Mouse (Mus musculus) hematopoietic stem cell, adult 5-6 weeks (primary cell): ENCODE results near the gene Asb8. TPM values are rescaled to one million over a fixed set of nuclear protein-coding genes. Genes with fewer than 3 reads are reported as not detected.

Experiments used
- ATAC-seq, 2 experiments: fragments of 125-278 bp in 1 of 2; replicated peaks in 1 of 2; 2 replicates each; pipeline ENCODE4 v1.8.0; 2016 to 2017; ENCODE audit warnings: inconsistent platforms in 2 of 2, mild to moderate bottlenecking in 2 of 2, moderate number of reproducible peaks in 2 of 2, low read depth in 1 of 2, moderate TSS enrichment in 1 of 2; ENCODE audit not compliant: low FRiP score in 2 of 2, poor library complexity in 2 of 2, severe bottlenecking in 2 of 2, insufficient read depth in 1 of 2, low TSS enrichment in 1 of 2
- total RNA-seq: library from RNA; stranded (forward); fragments of 172-1452, 232-1000 nt; gene quantifications from 2 replicates; pipeline ENCODE4 v1.2.3, GENCODE M21; 2017

Gene Asb8
- total RNA-seq, 1 experiment from 2014 or later = 17.2 TPM

DNA sequence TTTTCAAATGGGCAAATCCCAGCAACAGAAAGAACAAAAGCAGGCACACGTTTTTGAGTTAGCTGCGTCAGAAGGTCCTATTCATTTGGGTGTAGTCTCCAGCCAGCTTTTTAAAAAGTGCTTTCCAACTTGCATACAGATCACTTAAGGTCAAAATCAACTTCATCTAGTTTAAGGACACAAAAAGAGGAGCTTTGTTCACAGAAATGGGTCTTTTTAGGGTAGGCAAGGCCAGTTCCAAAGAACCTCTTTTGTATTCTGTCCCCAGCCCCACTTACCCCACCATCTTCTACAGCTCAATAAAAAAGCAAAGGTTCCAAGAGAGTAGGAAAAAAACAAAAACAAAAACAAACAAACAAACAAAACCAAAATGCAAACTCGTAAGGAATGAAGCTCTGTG is 30.8 kb downstream of the Asb8 start:
- no peak for ATAC-seq

DNA sequence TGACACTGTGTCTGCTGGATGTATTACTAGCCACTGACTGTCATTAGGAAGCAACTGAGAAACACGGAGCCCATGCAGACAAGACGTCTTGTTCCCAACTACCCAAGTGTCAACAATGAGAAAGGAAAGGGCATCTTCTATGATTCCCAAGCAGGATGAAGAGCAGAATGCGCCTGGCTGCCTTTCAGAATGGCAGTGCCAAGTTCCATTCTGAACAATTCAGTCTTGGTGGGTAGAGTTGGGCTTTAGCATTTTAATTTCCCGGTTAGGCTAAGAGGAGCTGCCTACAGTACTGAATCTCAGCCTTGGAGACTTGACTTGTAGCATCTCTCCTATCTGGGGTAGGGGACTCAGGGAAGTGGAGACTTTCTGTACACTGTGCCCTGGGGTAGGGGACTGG is 31.4 kb downstream of the Asb8 start:
- no peak for ATAC-seq

DNA sequence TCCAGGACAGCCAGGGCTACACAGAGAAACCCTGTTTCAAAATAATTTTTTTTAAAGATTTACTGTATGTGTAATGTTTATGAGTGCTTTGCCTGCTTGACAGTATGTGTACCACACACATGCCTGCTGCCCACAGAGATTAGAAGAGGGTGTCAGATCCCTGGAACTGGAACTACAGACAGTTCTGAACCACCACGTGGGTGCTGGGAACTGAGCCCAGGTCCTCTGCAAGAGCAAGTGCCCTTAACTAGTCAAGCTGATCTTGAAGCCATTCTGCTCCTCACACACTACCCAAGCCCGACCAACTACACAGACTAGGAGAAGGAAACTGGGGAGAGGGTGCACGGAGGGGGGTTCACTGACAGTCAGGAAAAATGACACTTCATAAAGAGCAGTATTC is 32.0 kb downstream of the Asb8 start:
- ATAC-seq = no peak

- ATAC-seq = no peak
These were observed 33.3 kb downstream of the Asb8 start for GRCm38 (mm10) chr15:98131942-98132655.

DNA sequence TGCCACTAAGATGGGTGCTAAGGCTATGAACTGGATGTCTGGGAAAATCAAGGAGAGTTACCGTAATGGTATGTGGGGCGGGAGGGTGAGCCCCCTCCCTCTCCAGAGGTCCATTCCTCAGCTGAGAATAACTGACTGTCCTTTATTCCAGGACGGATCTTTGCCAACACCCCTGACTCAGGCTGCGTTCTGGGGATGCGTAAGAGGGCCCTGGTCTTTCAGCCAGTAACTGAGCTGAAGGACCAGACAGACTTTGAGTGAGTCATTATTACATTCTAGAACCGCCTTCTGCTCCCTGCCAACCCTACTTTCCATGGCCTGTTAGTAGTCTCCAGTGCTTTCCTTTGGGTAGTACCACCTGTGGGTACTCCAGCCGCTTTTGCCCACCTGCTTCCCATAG is 34.0 kb downstream of the Asb8 start:
- ATAC-seq = no peak

- ATAC-seq = no peak
These were observed 34.4 kb downstream of the Asb8 start for GRCm38 (mm10) chr15:98131001-98131400.

GRCm38 (mm10) chr15:98120831-98121230 is 44.6 kb downstream of the Asb8 start:
- ATAC-seq = no peak

DNA sequence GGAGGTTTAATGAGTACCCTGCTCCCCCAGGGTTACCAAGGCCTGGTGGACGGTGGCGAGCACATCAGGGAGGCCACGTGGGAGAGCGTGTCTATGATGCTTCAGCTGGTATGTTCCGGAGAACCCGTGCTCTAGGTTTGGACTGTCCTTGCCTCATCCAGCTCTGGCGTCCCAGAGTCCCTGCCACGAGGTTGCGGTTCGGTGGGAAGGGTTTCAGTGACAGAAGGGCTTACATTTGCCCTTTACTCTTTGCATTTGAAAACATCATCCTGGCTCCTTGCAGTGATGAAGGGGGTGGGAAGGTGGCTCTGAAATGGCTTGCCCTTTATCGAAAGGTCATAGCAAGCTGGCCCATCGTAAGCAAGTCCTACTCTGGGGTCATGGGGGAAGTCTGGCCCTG is 46.1 kb downstream of the Asb8 start:
- ATAC-seq = no peak

DNA sequence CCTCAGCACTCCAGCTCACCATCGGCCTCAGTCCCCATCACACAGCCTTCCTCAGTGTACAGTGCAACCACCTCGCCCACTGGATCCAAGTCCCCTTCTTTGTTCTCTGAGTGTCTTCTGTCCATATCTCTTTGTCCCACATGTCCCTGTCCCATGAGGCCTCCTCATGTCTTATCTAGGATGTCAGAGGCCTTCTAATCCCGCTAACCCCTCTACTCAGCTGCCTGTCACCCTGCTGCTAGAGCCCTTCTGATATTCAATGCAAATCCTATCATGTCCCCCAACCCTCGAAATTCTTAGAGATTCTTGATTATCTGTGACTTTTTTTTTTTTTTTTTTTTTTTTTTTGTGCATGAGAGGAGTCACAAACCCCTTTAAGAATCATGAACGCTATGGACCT is 49.1 kb downstream of the Asb8 start:
- no peak for ATAC-seq

DNA sequence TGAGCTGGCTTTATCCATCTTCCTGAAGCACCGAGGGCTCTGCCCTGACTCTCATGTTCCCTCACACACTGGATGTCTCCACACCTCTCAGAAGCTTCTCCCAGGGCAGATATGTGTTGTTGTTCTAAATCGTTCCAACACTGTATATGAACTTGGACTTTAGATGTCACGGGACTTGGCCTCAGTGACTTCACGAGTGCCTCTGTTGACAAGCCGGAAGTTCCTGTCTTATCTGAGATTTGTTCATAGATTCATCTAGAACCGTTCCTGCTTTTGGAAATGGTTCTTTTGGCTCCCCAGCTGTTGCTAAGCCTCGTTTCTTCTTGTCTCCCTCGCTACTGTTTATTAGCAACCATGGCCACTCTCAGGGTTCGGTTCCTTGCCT is 49.7 kb downstream of the Asb8 start:
- no peak for ATAC-seq

GRCm38 (mm10) chr15:98114852-98115778 is 50.3 kb downstream of the Asb8 start:
- no peak for ATAC-seq

GRCm38 (mm10) chr15:98114098-98114851 is 51.1 kb downstream of the Asb8 start:
- ATAC-seq = no peak

GRCm38 (mm10) chr15:98111791-98112190 is 53.6 kb downstream of the Asb8 start:
- peak; percentile 30 to 35; a peak in 2 of 4 replicates for ATAC-seq

GRCm38 (mm10) chr15:98108297-98109152 is 56.9 kb downstream of the Asb8 start:
- ATAC-seq = peak; percentile 96 to 97

GRCm38 (mm10) chr15:98107703-98108296 is 57.6 kb downstream of the Asb8 start:
- ATAC-seq = 0 out of 4 replicates have a peak, but pooled peaks have one; percentile 4 to 5

DNA sequence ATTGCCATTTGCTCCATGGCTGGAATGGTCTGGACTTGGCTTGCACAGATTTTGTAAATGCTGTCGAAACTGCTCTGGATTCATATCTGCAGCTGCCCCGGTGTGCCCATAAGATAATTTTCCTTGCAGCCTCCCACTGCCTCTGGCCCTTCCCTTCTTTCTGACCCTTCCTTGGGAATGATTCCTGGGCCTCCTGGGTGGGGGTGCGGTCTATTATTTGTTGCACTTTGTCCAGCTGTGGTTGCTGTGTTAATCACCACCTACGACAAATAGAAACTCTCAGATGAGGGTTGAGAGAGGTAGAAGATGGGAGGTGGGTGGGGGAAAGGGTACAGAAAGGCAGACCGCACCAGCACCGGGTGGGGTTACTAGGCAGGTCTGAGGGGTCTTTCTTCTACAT is 58.2 kb downstream of the Asb8 start:
- no peak for ATAC-seq

- no peak for ATAC-seq
These were observed 58.9 kb downstream of the Asb8 start for GRCm38 (mm10) chr15:98106506-98106905.
